Mouse (Mus musculus) lung, embryonic 14.5 days (tissue): ENCODE results near the gene Rbmxl2. TPM values are rescaled to one million over a fixed set of nuclear protein-coding genes. Genes with fewer than 3 reads are reported as not detected.

Experiments used
- ATAC-seq: fragments of 200-750 bp; cut with Nextera tagmentation; 2 replicates; pipeline ENCODE4 v1.8.0; 2017; ENCODE audit warnings: mild to moderate bottlenecking, moderate TSS enrichment, moderate library complexity; ENCODE audit not compliant: insufficient read depth
- DNase-seq: peaks from one replicate; pipeline ENCODE4 v3.0.0-alpha.2; 2015
- H3K27ac ChIP-seq: fragments of 300-500 bp; sonication (generic); 2 replicates; pipeline ENCODE4 v1.5.1; 2014; ENCODE audit warnings: low read depth, mild to moderate bottlenecking, moderate library complexity
- H3K27me3 ChIP-seq: fragments of 300-500 bp; sonication (generic); 2 replicates; pipeline ENCODE4 v1.6.1; 2014; ENCODE audit warnings: low read length, control low read depth; ENCODE audit not compliant: insufficient read depth
- H3K36me3 ChIP-seq: fragments of 300-500 bp; sonication (generic); 2 replicates; pipeline ENCODE4 v1.6.1; 2014; ENCODE audit warnings: control low read depth; ENCODE audit not compliant: insufficient read depth
- H3K4me1 ChIP-seq: fragments of 300-500 bp; sonication (generic); 2 replicates; pipeline ENCODE4 v1.6.1; 2014; ENCODE audit warnings: antibody characterized with exemption, control low read depth; ENCODE audit not compliant: insufficient read depth
- H3K4me2 ChIP-seq: fragments of 300-500 bp; sonication (generic); 2 replicates; pipeline ENCODE4 v1.6.1; 2014; ENCODE audit warnings: mild to moderate bottlenecking
- H3K4me3 ChIP-seq: fragments of 300-500 bp; sonication (generic); 2 replicates; pipeline ENCODE4 v1.5.1; 2014; ENCODE audit warnings: low read depth, low read length
- H3K9ac ChIP-seq: fragments of 300-500 bp; sonication (generic); 2 replicates; pipeline ENCODE4 v1.6.1; 2014
- H3K9me3 ChIP-seq: fragments of 300-500 bp; sonication (generic); 2 replicates; pipeline ENCODE4 v1.6.1; 2016; ENCODE audit warnings: low read depth, low read length, control low read depth
- CTCF ChIP-seq: IDR thresholded peaks from 2 replicates; pipeline ENCODE4 v1.5.1; 2016; ENCODE audit warnings: antibody characterized with exemption, low read depth
- WGBS: fragments of 180-500 bp; shearing (Covaris S2); extraction: QIAGEN DNeasy Blood & Tissue Kit; methylation state at CpG from one replicate; pipeline ENCODE4 v1.1.7; 2014; 5-methylcytosine and 5-hydroxymethylcytosine counted together
- polyA plus RNA-seq: library from polyadenylated mRNA; unstranded; fragments of >200 nt; fragmentation: Nextera tagmentation; extraction: Ambion mirVana; gene quantifications from 2 replicates; pipeline ENCODE4 v1.2.1, GENCODE M21; 2014

Rbmxl2 gene
- not detected in 2 replicates for polyA plus RNA-seq

DNA sequence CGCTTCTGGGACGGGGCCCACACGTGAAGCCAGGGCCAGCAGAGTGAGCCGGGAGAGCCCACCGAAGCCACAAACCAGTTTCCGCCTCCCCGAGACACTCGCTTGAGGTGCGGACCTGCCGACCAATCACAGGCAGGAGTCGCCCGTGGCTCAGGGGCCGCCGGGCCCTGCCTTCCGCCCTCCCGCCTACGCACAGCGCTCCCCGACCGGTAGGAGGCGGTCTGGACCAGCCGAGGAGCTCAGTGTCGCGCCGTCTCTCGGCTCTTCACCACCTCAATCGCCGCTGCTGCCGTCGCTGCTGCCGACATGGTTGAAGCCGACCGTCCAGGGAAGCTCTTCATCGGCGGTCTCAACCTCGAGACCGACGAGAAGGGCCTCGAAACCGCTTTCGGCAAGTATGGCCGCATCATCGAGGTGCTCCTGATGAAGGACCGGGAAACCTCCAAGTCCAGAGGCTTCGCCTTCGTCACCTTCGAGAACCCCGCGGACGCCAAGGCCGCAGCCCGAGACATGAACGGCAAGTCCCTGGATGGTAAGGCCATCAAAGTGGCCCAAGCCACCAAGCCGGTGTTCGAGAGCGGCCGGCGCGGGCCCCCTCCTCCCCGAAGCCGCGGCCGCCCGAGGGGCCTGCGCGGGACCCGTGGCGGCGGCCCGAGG lies at the start of gene Rbmxl2:
Gene Rbmxl2, plus strand, starts transcription at position 242 of the 657 bp plus-strand sequence.
- no peak within 1 kb of the TSS for H3K4me2 ChIP-seq
- DNase-seq (no peak), ATAC-seq (no peak)
- H3K36me3 ChIP-seq: no peaks in the 10 kb centered on the region
- peak within 1 kb of the TSS; percentile 19 for H3K4me3 ChIP-seq
- 32% methylated on average over 61 of the region's 70 CpGs for WGBS
- TF ChIP-seq CTCF: no peak; the same call in 1 of the 2 replicates
- H3K4me1 ChIP-seq: no peaks in the 10 kb centered on the region
- peaks cover 37% of the 10 kb centered on the region for H3K27me3 ChIP-seq
- no peak within 1 kb of the TSS for H3K27ac ChIP-seq
- H3K9me3 ChIP-seq: peaks cover 18% of the 10 kb centered on the region
- H3K9ac ChIP-seq: no peak within 1 kb of the TSS

DNA sequence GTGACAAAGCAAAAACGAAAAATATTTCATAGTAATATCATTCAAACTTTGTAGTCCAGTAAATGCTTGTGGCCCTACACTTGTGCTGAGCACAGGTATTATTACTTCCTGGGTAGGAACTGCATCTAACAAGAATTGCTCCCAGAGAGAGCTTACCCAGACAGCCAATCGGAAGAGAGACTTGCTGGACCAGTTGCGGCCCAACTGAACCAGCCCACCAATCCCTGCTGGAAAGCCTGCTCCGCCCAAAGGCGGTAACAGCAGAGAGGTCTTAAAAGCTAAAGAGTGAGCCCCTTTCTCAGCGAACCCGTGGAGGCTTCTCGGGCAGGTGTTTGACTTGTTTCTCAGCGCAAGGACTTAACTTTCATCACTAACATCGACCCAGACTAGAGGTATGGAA lies 42.6 kb upstream of the Rbmxl2 start, which contains the start of gene Nlrp14:
Gene Nlrp14, plus strand, starts transcription at position 301 of the 400 bp plus-strand sequence.
- Histone ChIP-seq H3K27ac (no peak within 1 kb of the TSS), H3K9me3 (no peaks in the 10 kb centered on the region), H3K27me3 (no peaks in the 10 kb centered on the region), H3K4me2 (no peak within 1 kb of the TSS), H3K9ac (no peak within 1 kb of the TSS), H3K36me3 (no peaks in the 10 kb centered on the region), H3K4me1 (no peaks in the 10 kb centered on the region), H3K4me3 (no peak within 1 kb of the TSS)
- no peak for TF ChIP-seq CTCF
- WGBS: 76% methylated on average over 10 of the region's 10 CpGs
- DNase-seq: no peak
- ATAC-seq: no peak

DNA sequence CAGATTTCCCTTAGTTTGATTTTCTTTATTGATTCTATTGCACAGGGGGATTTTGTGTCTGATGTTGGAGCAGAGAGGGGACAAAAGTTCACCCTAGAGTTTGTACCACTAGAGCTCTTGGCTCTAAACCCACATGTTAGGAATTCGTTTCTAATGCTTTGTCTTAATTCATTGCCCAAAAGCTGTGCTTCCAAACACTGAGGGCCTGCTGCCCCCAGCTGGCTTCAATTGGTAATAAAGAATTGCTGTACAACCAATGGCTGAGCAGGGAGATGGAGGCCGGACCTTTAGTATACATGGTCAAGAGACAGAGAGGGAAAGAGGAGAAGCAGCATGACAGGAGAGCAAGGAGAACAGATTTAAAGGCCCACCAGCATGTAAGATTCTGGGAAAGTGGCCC lies 28.8 kb upstream of the Rbmxl2 start:
- Histone ChIP-seq H3K9me3 (no peaks in the 10 kb centered on the region), H3K27ac (no peak overlapping the region), H3K27me3 (no peaks in the 10 kb centered on the region), H3K36me3 (no peaks in the 10 kb centered on the region), H3K4me3 (no peak overlapping the region), H3K4me1 (no peaks in the 10 kb centered on the region), H3K9ac (no peak overlapping the region), H3K4me2 (no peak overlapping the region)
- TF ChIP-seq CTCF: no peak
- ATAC-seq (no peak), DNase-seq (no peak)
- WGBS: 43% methylated on average over 2 of the region's 2 CpGs

DNA sequence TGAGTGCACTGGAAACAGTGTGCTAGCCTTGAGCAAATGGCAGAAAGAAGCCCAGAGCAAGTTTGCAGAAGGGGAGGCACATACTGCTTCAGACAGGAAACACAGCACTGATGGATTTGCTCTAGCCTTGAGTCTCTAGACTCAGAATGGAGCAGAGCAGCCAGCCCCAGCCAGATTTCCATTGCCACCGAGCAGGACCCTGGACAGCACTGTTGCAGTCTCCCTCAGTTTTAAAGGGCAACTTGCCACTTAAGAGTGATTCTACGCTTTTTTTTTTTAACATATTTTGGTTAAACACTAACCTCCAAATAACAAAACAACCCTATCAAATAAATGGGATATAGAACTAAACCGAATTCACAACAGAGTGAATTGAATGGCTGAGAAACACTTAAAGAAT lies 7.4 kb upstream of the Rbmxl2 start:
- Histone ChIP-seq H3K27me3 (no peaks in the 10 kb centered on the region), H3K4me2 (no peak overlapping the region), H3K4me1 (no peaks in the 10 kb centered on the region), H3K27ac (no peak overlapping the region), H3K9ac (no peak overlapping the region), H3K4me3 (no peak overlapping the region), H3K9me3 (no peaks in the 10 kb centered on the region), H3K36me3 (no peaks in the 10 kb centered on the region)
- ATAC-seq (no peak), DNase-seq (peak; percentile 51)
- 27% methylated on average over 3 of the region's 3 CpGs for WGBS
- no peak for TF ChIP-seq CTCF

DNA sequence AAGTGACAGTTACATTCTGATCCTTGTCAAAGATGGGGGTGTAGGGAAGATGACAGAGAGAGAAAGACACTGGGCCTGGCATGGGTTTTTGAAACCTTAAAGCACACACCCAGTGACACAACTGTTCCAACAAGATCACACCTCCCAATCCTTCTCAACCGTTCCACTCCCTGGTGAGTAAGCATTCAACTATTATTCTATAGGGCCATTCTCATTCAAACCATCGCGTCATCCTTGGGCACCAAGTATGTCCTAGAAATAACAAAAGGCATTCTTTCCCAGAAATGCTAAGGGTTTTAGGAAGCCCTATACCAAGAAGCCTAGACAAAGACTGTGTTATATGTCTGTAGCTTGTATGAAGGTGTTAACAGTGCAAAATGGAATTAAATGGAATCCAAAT lies 1.4 kb upstream of the Rbmxl2 start:
- no peak overlapping the region for H3K4me2 ChIP-seq
- H3K9me3 ChIP-seq: peaks cover 18% of the 10 kb centered on the region
- WGBS: 85% methylated on average over 3 of the region's 3 CpGs
- no peak overlapping the region for H3K27ac ChIP-seq
- H3K4me3 ChIP-seq: no peak overlapping the region
- ATAC-seq (no peak), DNase-seq (no peak)
- no peaks in the 10 kb centered on the region for H3K4me1 ChIP-seq
- peaks cover 37% of the 10 kb centered on the region for H3K27me3 ChIP-seq
- no peak overlapping the region for H3K9ac ChIP-seq
- H3K36me3 ChIP-seq: no peaks in the 10 kb centered on the region
- TF ChIP-seq CTCF: no peak

DNA sequence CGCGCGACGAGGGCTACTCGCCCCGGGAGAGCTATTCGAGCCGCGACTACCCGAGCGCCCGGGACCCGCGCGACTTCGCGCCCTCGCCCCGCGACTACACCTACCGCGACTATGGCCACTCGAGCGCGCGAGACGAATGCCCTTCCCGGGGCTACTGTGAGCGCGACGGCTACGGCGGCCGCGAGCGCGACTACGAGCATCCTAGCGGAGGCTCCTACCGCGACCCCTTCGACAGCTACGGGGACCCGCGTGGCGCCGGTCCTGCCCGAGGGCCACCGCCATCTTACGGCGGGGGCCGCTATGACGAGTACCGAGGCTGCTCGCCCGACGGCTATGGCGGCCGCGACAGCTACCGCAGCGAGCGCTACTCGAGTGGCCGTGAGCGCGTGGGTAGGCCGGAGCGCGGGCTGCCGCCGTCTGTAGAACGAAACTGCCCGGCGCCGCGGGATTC lies 906 bp downstream of the Rbmxl2 start:
- no peak for TF ChIP-seq CTCF
- DNase-seq (no peak), ATAC-seq (no peak)
- H3K4me3 ChIP-seq: peak overlapping the region; percentile 19; the same call in 1 of the 2 replicates
- no peaks in the 10 kb centered on the region for H3K4me1 ChIP-seq
- 21% methylated on average over 77 of the region's 77 CpGs for WGBS
- H3K36me3 ChIP-seq: no peaks in the 10 kb centered on the region
- H3K27me3 ChIP-seq: peaks cover 37% of the 10 kb centered on the region
- H3K4me2 ChIP-seq: no peak overlapping the region
- H3K9ac ChIP-seq: no peak overlapping the region
- peaks cover 18% of the 10 kb centered on the region for H3K9me3 ChIP-seq
- H3K27ac ChIP-seq: no peak overlapping the region

DNA sequence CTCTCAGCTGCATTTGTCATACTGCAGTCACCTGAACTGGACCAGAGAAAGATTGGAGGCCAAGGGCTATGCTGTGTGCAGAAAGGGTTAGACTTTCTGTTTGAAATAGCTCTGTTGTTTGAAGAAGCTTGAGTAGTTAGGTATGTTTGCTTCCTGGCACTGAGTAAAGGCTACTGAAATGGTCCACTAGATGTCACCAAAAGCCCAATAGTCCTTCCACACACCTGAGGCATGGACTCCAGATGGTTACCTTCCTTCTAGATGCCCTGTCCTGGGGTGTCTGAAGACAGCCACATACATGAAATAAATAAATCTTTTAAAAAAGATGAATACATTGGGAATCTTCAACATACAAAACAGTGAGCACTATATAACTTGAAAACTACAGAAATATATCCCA lies 6.5 kb downstream of the Rbmxl2 start:
- Histone ChIP-seq H3K4me2 (no peak overlapping the region), H3K9me3 (peaks cover under 1% of the 10 kb centered on the region; the same call in 1 of the 2 replicates), H3K27ac (no peak overlapping the region), H3K36me3 (no peaks in the 10 kb centered on the region), H3K27me3 (peaks cover 11% of the 10 kb centered on the region), H3K4me3 (no peak overlapping the region), H3K9ac (no peak overlapping the region), H3K4me1 (no peaks in the 10 kb centered on the region)
- ATAC-seq: peak; percentile 71; the same call in 1 of the 2 replicates
- DNase-seq: peak; percentile 48
- TF ChIP-seq CTCF: peak; percentile 62
